Mouse (Mus musculus): ENCODE data around the gene Evi2b. TPM values are rescaled to one million over a fixed set of nuclear protein-coding genes. Genes with fewer than 3 reads are reported as not detected.

Evi2b gene
- polyA plus RNA-seq, 2 experiments, result 7.8 to 8.4 TPM

DNA sequence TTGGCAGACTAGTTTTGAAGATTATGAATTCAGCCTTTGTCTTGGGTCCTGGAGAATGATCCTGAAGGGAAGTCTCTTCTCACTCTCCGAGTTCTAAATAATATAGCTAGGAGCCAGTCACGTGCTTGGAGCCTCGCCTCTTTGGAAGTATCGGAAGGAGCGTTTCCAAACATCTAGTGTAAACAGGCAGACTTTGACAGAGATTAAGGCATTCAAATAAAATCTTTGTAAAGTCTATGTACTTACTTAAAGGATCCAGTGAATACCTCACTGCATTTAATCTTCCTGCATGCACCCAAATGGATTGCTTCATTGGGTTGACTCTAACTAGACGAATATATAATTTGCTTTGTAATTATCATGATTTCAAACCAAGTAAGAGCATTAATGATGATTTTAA is 40.2 kb downstream of the Evi2b start:
- Histone ChIP-seq H3K4me1 (replicated peaks; ENCODE audit: control insufficient read depth in 2 of 2, insufficient read depth in 2 of 2, low read length in 1 of 2) (no peaks in the 10 kb centered on the region), H3K27ac (no peak overlapping the region), H3K4me2 (ENCODE audit: low read depth) (no peak overlapping the region), H3K4me3 (ENCODE audit: insufficient read depth in 1 of 2, low read depth in 2 of 2, low read length in 2 of 2) (no peak overlapping the region), H3K36me3 (replicated peaks; ENCODE audit: control insufficient read depth, insufficient read depth, low read depth) (no peaks in the 10 kb centered on the region), H3K9ac (replicated peaks) (no peak overlapping the region), H3K9me3 (ENCODE audit: control insufficient read depth, low read length) (no peaks in the 10 kb centered on the region), H3K27me3 (ENCODE audit: control insufficient read depth, insufficient read depth, low read length) (no peaks in the 10 kb centered on the region)
- ATAC-seq (ENCODE audit: insufficient read depth), result no peak
- 77% methylated on average over 6 of the region's 6 CpGs for WGBS (ENCODE audit: insufficient replicate concordance)
- TF ChIP-seq CTCF (IDR thresholded peaks at IDR 0.05; ENCODE audit: low read depth), result no peak
- TF ChIP-seq EP300 (IDR thresholded peaks at IDR 0.05; ENCODE audit: low read depth), result no peak
- no peak for DNase-seq (ENCODE audit: low read depth in 3 of 3, low spot score in 3 of 3)

DNA sequence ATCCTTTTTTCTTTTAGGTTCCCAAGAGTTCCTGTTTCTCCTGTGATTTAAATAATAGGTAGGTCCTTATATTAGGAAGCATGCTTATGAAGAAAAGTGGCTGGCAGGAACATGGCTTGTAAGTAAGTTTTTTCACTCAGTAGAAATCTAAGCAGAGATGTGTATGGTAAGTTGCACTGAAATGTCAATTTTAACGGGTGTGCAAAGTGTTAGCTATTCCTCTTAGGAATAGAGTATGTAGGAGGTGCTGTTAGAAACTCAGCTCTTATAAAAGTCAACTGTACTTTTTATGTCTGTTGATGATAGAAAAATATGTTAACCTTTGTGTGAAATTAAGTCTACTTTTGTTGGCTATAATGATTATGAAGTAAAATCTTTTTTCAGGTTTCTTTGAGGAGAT is 55.5 kb downstream of the Evi2b start:
- H3K4me2 ChIP-seq (ENCODE audit: low read depth), result no peak overlapping the region
- H3K9me3 ChIP-seq (ENCODE audit: control insufficient read depth, low read length), result no peaks in the 10 kb centered on the region
- TF ChIP-seq EP300 (IDR thresholded peaks at IDR 0.05; ENCODE audit: low read depth) (no peak), CTCF (IDR thresholded peaks at IDR 0.05; ENCODE audit: low read depth) (no peak)
- DNase-seq (ENCODE audit: low read depth in 3 of 3, low spot score in 3 of 3) (no peak), ATAC-seq (ENCODE audit: insufficient read depth) (no peak)
- WGBS (ENCODE audit: insufficient replicate concordance), result 71% methylated on average over 1 of the region's 1 CpGs
- H3K36me3 ChIP-seq (replicated peaks; ENCODE audit: control insufficient read depth, insufficient read depth, low read depth), result no peaks in the 10 kb centered on the region
- no peak overlapping the region for H3K9ac ChIP-seq (replicated peaks)
- H3K4me1 ChIP-seq (replicated peaks; ENCODE audit: control insufficient read depth in 2 of 2, insufficient read depth in 2 of 2, low read length in 1 of 2), result no peaks in the 10 kb centered on the region
- H3K27ac ChIP-seq, result no peak overlapping the region
- no peaks in the 10 kb centered on the region for H3K27me3 ChIP-seq (ENCODE audit: control insufficient read depth, insufficient read depth, low read length)
- no peak overlapping the region for H3K4me3 ChIP-seq (ENCODE audit: insufficient read depth in 1 of 2, low read depth in 2 of 2, low read length in 2 of 2)

Other genes starting within 250 kb of the Evi2b start
- not detected in 2 replicates for gene Gm9964, start 226.9 kb downstream of the Evi2b start, polyA plus RNA-seq (2012; rRNA removed)
- not detected in 2 replicates for gene Gm9964, start 226.9 kb downstream of the Evi2b start, polyA plus RNA-seq (2014; fragmentation: Nextera tagmentation; extraction: Ambion mirVana)
- gene Nf1, start 184.1 kb downstream of the Evi2b start, polyA plus RNA-seq (2012; rRNA removed), result 2.0 and 2.3 TPM in 2 replicates
- 1.7 and 1.8 TPM in 2 replicates for gene Nf1, start 184.1 kb downstream of the Evi2b start, polyA plus RNA-seq (2014; fragmentation: Nextera tagmentation; extraction: Ambion mirVana)
- 0.01 and 0.02 TPM in 2 replicates for gene Omg, start 19.7 kb downstream of the Evi2b start, polyA plus RNA-seq (2012; rRNA removed)
- gene Omg, start 19.7 kb downstream of the Evi2b start, polyA plus RNA-seq (2014; fragmentation: Nextera tagmentation; extraction: Ambion mirVana), result not detected in 2 replicates
- gene Evi2, start 6.8 kb upstream of the Evi2b start, polyA plus RNA-seq (2012; rRNA removed), result 0.31 and 0.44 TPM in 2 replicates
- 0.59 and 0.63 TPM in 2 replicates for gene Evi2, start 6.8 kb upstream of the Evi2b start, polyA plus RNA-seq (2014; fragmentation: Nextera tagmentation; extraction: Ambion mirVana)
- 2.4 and 3.9 TPM in 2 replicates for gene Evi2a, start 6.8 kb upstream of the Evi2b start, polyA plus RNA-seq (2012; rRNA removed)
- 4.2 TPM in 2 replicates for gene Evi2a, start 6.8 kb upstream of the Evi2b start, polyA plus RNA-seq (2014; fragmentation: Nextera tagmentation; extraction: Ambion mirVana)
- gene Rab11fip4, start 67.5 kb upstream of the Evi2b start, polyA plus RNA-seq (2012; rRNA removed), result 0.63 and 0.82 TPM in 2 replicates
- 0.46 and 0.64 TPM in 2 replicates for gene Rab11fip4, start 67.5 kb upstream of the Evi2b start, polyA plus RNA-seq (2014; fragmentation: Nextera tagmentation; extraction: Ambion mirVana)

Data from liver, embryonic 14.5 days (tissue).